Mouse (Mus musculus): ENCODE measurements around the gene Arpc5l. TPM values are rescaled to one million over a fixed set of nuclear protein-coding genes. Genes with fewer than 3 reads are reported as not detected.

Gene Arpc5l
- polyA plus RNA-seq (2015; fragmentation: Nextera tagmentation; extraction: Ambion mirVana), result 123 TPM in 2 replicates

- peak within 1 kb of the TSS; percentile 65 for H3K4me3 ChIP-seq
- peak within 1 kb of the TSS; percentile 94 for H3K9ac ChIP-seq
- under 1% methylated on average over 58 of the region's 58 CpGs for WGBS
- no peaks in the 10 kb centered on the region for H3K9me3 ChIP-seq
- H3K27me3 ChIP-seq, result no peaks in the 10 kb centered on the region
- H3K4me1 ChIP-seq, result peaks cover 41% of the 10 kb centered on the region
- H3K27ac ChIP-seq, result peak within 1 kb of the TSS; percentile 91
- peak within 1 kb of the TSS; percentile 87 for H3K4me2 ChIP-seq
- ATAC-seq (ENCODE audit: insufficient number of reproducible peaks, insufficient read depth, low FRiP score, low TSS enrichment, low read depth), result peak; percentile 82
- peaks cover 40% of the 10 kb centered on the region for H3K36me3 ChIP-seq
These were observed at the start of gene Arpc5l for GRCm38 (mm10) chr2:39004880-39005435. Gene Arpc5l, plus strand, starts transcription at chr2:39005348.

DNA sequence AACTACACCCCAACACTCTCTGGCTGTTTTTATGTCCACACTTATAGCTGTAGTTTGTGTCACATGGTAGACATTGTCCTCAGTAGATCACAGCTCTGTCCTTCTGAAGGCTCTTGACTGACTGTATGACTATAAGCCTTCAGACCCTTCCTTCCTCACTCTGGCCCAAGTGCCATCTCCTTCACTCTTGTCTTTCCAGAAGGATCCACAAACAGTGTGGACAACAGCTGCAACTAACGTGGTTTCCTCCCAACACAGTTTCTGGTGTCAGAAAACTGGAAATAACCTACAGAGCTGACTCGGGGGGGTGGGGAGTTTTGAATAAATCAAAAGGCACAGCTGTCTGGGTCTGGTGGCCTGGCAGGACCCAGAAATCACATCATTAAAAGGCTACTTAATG is 49.1 kb upstream of the Arpc5l start:
- Histone ChIP-seq H3K4me1 (no peaks in the 10 kb centered on the region), H3K4me2 (no peak overlapping the region), H3K27me3 (no peaks in the 10 kb centered on the region), H3K9me3 (no peaks in the 10 kb centered on the region), H3K27ac (no peak overlapping the region), H3K36me3 (0 out of 2 replicates have a peak, but pooled peaks cover 18% of the 10 kb centered on the region), H3K4me3 (no peak overlapping the region), H3K9ac (no peak overlapping the region)
- WGBS, result 67% methylated on average over 2 of the region's 2 CpGs
- no peak for ATAC-seq (ENCODE audit: insufficient number of reproducible peaks, insufficient read depth, low FRiP score, low TSS enrichment, low read depth)

DNA sequence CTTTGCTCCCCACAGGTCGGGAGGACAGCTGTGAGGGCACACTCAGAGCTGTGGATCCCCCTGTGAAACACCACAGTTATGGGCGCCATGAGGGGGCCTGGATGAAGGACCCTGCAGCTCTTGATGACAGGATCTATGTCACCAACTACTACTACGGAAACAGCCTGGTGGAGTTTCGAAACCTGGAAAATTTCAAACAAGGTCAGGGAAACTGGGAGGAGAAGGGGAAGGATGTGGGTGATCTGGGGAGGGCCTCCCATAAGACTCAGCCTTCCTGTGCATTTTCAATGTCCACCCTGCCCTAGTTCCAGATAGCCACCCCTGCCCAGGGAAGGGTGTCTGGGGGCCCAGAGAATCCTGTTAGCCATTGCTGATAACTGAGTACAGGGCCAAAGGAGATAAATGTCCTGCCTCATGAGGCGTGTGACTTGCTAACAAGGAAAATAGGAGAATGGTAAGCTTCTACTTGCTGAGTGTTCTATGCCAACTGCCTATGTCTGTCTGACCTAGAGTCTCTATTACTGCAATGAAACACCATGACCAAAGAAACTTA is 47.4 kb upstream of the Arpc5l start:
- Histone ChIP-seq H3K9ac (no peak overlapping the region), H3K9me3 (no peaks in the 10 kb centered on the region), H3K36me3 (0 out of 2 replicates have a peak, but pooled peaks cover 12% of the 10 kb centered on the region), H3K4me1 (no peaks in the 10 kb centered on the region), H3K27ac (no peak overlapping the region), H3K4me3 (no peak overlapping the region), H3K4me2 (no peak overlapping the region), H3K27me3 (no peaks in the 10 kb centered on the region)
- ATAC-seq (ENCODE audit: insufficient number of reproducible peaks, insufficient read depth, low FRiP score, low TSS enrichment, low read depth), result no peak
- 83% methylated on average over 5 of the region's 5 CpGs for WGBS

DNA sequence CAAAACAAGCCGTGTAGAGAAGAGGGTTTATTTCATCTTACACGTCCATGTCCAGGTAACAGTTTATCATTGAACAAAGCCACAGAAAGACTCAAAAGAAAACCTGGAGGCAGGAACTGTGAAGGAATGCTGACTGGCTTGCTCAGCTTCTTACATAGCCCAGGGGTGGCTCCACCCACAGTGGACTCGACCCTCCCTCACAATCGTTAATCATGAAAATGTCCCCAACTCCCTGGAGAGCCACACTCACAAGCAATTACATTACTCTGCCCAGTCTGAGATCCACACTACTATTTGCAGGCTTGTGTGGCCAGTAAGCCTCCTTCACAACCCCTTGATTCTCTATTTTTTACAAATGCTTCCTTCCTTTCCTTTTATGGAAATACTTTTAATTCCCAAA is 41.0 kb upstream of the Arpc5l start:
- no peaks in the 10 kb centered on the region for H3K9me3 ChIP-seq
- H3K9ac ChIP-seq, result no peak overlapping the region
- H3K36me3 ChIP-seq, result 0 out of 2 replicates have a peak, but pooled peaks cover 5% of the 10 kb centered on the region
- 24% methylated on average over 4 of the region's 4 CpGs for WGBS
- no peak overlapping the region for H3K27ac ChIP-seq
- H3K27me3 ChIP-seq, result no peaks in the 10 kb centered on the region
- no peak overlapping the region for H3K4me2 ChIP-seq
- no peak overlapping the region for H3K4me3 ChIP-seq
- no peak for ATAC-seq (ENCODE audit: insufficient number of reproducible peaks, insufficient read depth, low FRiP score, low TSS enrichment, low read depth)
- no peaks in the 10 kb centered on the region; the same call in 1 of the 2 replicates for H3K4me1 ChIP-seq

DNA sequence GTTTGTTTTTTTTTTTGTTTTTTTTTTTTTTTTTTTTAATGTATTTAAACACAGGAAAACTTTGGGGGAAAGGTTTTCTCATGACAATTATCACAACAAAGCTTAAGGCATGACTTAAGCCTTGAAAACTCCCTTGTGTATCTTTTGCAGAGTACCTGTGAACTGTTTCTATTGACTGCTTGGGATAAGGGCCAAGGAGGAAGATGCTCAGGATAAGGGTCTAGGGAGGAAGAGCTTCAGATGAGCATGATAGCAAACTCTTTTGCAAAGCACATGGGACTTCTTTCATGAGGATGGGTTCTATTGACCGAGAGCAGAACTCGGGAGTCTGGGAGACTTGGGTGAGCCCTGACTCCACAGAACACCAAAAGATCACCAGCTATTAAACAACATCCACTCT is 35.5 kb upstream of the Arpc5l start:
- H3K9me3 ChIP-seq, result no peaks in the 10 kb centered on the region
- H3K4me2 ChIP-seq, result no peak overlapping the region
- no peak overlapping the region for H3K27ac ChIP-seq
- H3K9ac ChIP-seq, result no peak overlapping the region
- H3K27me3 ChIP-seq, result no peaks in the 10 kb centered on the region
- no peaks in the 10 kb centered on the region for H3K36me3 ChIP-seq
- ATAC-seq (ENCODE audit: insufficient number of reproducible peaks, insufficient read depth, low FRiP score, low TSS enrichment, low read depth), result no peak
- 88% methylated on average over 2 of the region's 2 CpGs for WGBS
- no peak overlapping the region for H3K4me3 ChIP-seq
- no peaks in the 10 kb centered on the region for H3K4me1 ChIP-seq

DNA sequence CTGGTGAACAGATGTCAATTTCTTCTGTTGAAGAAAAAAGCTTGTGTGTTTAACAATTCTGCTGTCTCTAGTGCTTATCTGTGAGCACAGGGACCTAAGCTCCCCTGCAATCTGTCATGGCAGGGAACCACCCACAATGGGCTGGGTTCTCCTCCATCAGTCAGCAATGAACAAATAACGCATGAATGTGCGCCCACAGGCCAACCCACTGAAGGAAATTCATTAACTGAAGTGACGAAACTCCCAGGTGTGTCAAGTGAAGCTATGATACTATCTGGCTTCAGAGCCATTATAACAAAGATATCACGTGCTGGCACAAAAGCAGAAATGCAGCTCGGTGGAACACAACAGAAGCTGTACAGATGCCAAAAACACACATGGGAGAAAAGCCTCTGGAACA is 35.1 kb upstream of the Arpc5l start:
- H3K27me3 ChIP-seq, result no peaks in the 10 kb centered on the region
- H3K4me2 ChIP-seq, result no peak overlapping the region
- H3K4me3 ChIP-seq, result no peak overlapping the region
- no peak overlapping the region for H3K27ac ChIP-seq
- H3K9ac ChIP-seq, result no peak overlapping the region
- H3K36me3 ChIP-seq, result no peaks in the 10 kb centered on the region
- H3K9me3 ChIP-seq, result no peaks in the 10 kb centered on the region
- WGBS, result 80% methylated on average over 5 of the region's 5 CpGs
- ATAC-seq (ENCODE audit: insufficient number of reproducible peaks, insufficient read depth, low FRiP score, low TSS enrichment, low read depth), result no peak
- H3K4me1 ChIP-seq, result no peaks in the 10 kb centered on the region

GRCm38 (mm10) chr2:38973223-38973622 is 31.9 kb upstream of the Arpc5l start:
- Histone ChIP-seq H3K9me3 (no peaks in the 10 kb centered on the region), H3K4me3 (no peak overlapping the region), H3K36me3 (no peaks in the 10 kb centered on the region), H3K27me3 (no peaks in the 10 kb centered on the region), H3K9ac (no peak overlapping the region), H3K4me2 (no peak overlapping the region), H3K4me1 (no peaks in the 10 kb centered on the region), H3K27ac (no peak overlapping the region)
- 51% methylated on average over 2 of the region's 2 CpGs for WGBS
- ATAC-seq (ENCODE audit: insufficient number of reproducible peaks, insufficient read depth, low FRiP score, low TSS enrichment, low read depth), result no peak

DNA sequence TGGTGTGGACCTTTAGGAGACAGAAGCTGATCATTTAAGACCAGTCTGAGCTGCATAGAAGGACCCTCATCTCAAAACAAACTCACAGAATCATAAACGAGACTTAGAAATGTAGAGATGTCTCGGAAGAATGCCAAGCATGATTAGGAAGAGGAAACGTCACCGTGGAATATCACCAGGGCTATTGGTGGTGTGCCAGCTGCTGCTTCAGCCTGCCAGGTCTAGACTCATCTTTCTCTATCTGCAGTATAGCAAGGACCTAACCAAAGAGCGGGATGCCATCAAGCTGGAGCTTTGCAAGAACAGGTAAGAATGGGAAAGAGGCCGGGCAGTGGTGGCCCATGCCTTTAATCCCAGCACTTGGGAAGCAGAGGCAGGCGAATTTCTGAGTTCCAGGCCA is 31.4 kb upstream of the Arpc5l start:
- Histone ChIP-seq H3K27me3 (no peaks in the 10 kb centered on the region), H3K4me1 (no peaks in the 10 kb centered on the region)
- no peak for ATAC-seq (ENCODE audit: insufficient number of reproducible peaks, insufficient read depth, low FRiP score, low TSS enrichment, low read depth)

GRCm38 (mm10) chr2:38974171-38974570 is 31.0 kb upstream of the Arpc5l start:
- Histone ChIP-seq H3K4me2 (no peak overlapping the region), H3K27ac (no peak overlapping the region), H3K9me3 (no peaks in the 10 kb centered on the region), H3K9ac (no peak overlapping the region), H3K4me3 (no peak overlapping the region), H3K27me3 (no peaks in the 10 kb centered on the region), H3K4me1 (no peaks in the 10 kb centered on the region), H3K36me3 (no peaks in the 10 kb centered on the region)
- 40% methylated on average over 2 of the region's 2 CpGs for WGBS
- ATAC-seq (ENCODE audit: insufficient number of reproducible peaks, insufficient read depth, low FRiP score, low TSS enrichment, low read depth), result no peak

More for the DNA sequence above, 31.4 kb upstream of the Arpc5l start:
- Histone ChIP-seq H3K4me2 (no peak overlapping the region), H3K36me3 (no peaks in the 10 kb centered on the region), H3K9ac (no peak overlapping the region), H3K9me3 (no peaks in the 10 kb centered on the region), H3K27ac (no peak overlapping the region), H3K4me3 (no peak overlapping the region)
- 80% methylated on average over 7 of the region's 7 CpGs for WGBS

GRCm38 (mm10) chr2:38975181-38975580 is 30.0 kb upstream of the Arpc5l start:
- Histone ChIP-seq H3K4me1 (no peaks in the 10 kb centered on the region), H3K4me2 (no peak overlapping the region), H3K4me3 (no peak overlapping the region), H3K27ac (no peak overlapping the region), H3K36me3 (no peaks in the 10 kb centered on the region), H3K9me3 (no peaks in the 10 kb centered on the region), H3K27me3 (no peaks in the 10 kb centered on the region), H3K9ac (no peak overlapping the region)
- ATAC-seq (ENCODE audit: insufficient number of reproducible peaks, insufficient read depth, low FRiP score, low TSS enrichment, low read depth), result no peak
- WGBS, result 66% methylated on average over 3 of the region's 3 CpGs

DNA sequence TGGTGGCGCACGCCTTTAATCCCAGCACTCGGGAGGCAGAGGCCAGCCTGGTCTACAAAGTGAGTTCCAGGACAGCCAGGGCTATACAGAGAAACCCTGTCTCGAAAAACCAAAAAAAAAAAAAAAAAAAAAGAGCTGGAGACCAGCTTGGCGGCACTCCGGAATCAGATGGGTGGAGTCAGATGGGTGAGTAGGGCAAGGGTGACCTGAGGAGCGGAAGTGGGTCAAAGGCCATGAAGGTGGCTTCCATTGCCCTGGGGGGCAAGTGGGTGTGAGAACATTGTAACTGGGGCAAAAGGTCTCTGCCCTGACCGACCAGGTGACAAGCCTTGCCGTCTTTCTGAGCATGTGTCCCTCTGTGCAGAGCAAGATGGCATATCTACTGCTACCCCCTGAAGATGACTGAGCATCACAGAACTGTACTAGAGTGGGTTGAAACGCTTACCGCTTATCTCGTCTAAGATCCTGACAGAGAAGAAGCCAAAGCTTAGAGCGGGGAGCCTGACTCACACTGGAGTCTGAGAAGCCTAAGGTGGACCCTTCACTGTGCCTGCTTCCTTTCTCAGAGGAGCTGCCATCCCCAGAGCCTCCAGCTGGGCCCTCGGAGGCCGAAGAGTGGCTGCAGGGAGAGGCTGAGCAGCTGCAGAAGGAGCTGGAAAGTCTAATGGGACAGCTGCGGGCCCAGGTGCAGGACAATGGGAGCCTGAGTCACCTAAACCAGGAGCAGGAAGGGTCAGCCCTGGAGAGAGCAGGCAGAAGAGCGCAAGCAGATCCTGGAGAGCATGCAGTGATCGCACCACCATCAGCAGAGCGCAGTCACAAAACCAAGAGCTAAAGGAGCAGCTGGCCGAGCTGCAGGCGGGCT is 29.0 kb upstream of the Arpc5l start:
- Histone ChIP-seq H3K4me1 (no peaks in the 10 kb centered on the region), H3K9ac (no peak overlapping the region), H3K36me3 (no peaks in the 10 kb centered on the region), H3K4me3 (no peak overlapping the region), H3K4me2 (no peak overlapping the region), H3K9me3 (no peaks in the 10 kb centered on the region), H3K27ac (no peak overlapping the region), H3K27me3 (no peaks in the 10 kb centered on the region)
- no peak for ATAC-seq (ENCODE audit: insufficient number of reproducible peaks, insufficient read depth, low FRiP score, low TSS enrichment, low read depth)
- WGBS, result 78% methylated on average over 21 of the region's 21 CpGs

DNA sequence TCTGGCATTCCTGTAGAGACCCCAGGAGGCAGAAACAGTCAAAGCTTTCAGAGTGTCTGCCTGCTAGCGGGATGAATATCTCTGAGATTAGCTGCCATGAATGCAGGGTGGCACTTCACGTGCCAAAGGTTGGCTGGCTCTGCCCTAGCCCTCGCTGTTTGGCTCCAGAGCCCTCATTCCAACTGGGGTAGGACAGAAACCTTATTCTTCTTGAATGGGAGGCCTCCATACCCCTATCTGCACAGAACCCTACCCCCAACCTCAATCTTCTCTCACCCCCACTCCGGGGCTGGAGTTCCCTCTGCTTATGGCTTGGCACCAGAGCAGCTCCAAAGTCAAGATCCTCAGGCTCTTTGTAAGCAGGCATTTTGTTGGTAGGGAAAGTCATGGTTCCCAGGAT is 27.3 kb upstream of the Arpc5l start:
- Histone ChIP-seq H3K9me3 (no peaks in the 10 kb centered on the region), H3K9ac (no peak overlapping the region), H3K27me3 (no peaks in the 10 kb centered on the region), H3K4me1 (no peaks in the 10 kb centered on the region), H3K4me2 (no peak overlapping the region), H3K4me3 (no peak overlapping the region), H3K36me3 (no peaks in the 10 kb centered on the region), H3K27ac (no peak overlapping the region)
- no peak for ATAC-seq (ENCODE audit: insufficient number of reproducible peaks, insufficient read depth, low FRiP score, low TSS enrichment, low read depth)
- 60% methylated on average over 4 of the region's 4 CpGs for WGBS

All from embryonic facial prominence, embryonic 13.5 days (tissue).